Mouse (Mus musculus) gastrocnemius, adult 2 months (tissue): ENCODE results near the gene Gab2. TPM values are rescaled to one million over a fixed set of nuclear protein-coding genes. Genes with fewer than 3 reads are reported as not detected.
"Not testable (repeated sequence)": the region's sequence is repeated elsewhere in the genome, so short reads cannot be mapped to it uniquely, and the experiment has no call there.

Experiments used
- DNase-seq: peaks from one replicate; pipeline ENCODE4 v3.0.0; 2022
- H3K27ac ChIP-seq: fragments of 200-600 bp; 2 replicates; pipeline ENCODE4 v1.8.1; 2022; ENCODE audit warnings: mild to moderate bottlenecking
- H3K4me3 ChIP-seq: fragments of 200-600 bp; 2 replicates; pipeline ENCODE4 v1.8.1; 2022; ENCODE audit warnings: mild to moderate bottlenecking, moderate library complexity
- CTCF ChIP-seq: fragments of 200-600 bp; IDR thresholded peaks from 2 replicates; pipeline ENCODE4 v1.8.1; 2022; ENCODE audit warnings: antibody characterized with exemption, mild to moderate bottlenecking, moderate library complexity
- intact Hi-C: fragments of 180-260 bp; cut with DNase I; formaldehyde crosslinking; loops from one replicate; pipeline ENCODE4 v1.15.1; 2025
- total RNA-seq, 2 experiments: library from RNA; stranded (reverse); gene quantifications; 2 replicates each; pipeline ENCODE4 v1.2.3; 2021

Gab2 gene
- total RNA-seq, 2 experiments from 2014 or later = 6.1 to 6.3 TPM

DNA sequence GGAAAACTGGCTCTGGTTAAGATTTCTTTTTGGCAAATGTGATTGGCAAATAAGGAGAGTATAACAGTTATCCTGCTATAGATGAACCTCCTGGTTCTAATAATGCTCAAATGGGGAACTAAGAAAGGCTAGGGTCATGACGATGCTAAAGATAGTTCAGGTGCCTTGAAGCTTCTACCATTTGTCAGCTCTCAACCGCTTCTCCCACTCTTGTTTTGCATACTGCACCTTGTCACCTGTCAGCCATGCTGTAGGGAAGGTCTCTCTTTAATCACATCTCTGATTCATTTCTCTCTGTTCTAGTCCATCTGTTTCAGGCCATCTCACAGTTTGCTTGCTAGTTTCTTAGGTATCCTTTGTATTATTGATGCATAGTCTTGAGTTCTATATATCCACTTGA is 142.4 kb downstream of the Gab2 start:
- no peak overlapping the region for H3K4me3 ChIP-seq
- no peak for DNase-seq
- intact Hi-C loops = no loop called here
- H3K27ac ChIP-seq = no peak overlapping the region
- TF ChIP-seq CTCF = no peak

DNA sequence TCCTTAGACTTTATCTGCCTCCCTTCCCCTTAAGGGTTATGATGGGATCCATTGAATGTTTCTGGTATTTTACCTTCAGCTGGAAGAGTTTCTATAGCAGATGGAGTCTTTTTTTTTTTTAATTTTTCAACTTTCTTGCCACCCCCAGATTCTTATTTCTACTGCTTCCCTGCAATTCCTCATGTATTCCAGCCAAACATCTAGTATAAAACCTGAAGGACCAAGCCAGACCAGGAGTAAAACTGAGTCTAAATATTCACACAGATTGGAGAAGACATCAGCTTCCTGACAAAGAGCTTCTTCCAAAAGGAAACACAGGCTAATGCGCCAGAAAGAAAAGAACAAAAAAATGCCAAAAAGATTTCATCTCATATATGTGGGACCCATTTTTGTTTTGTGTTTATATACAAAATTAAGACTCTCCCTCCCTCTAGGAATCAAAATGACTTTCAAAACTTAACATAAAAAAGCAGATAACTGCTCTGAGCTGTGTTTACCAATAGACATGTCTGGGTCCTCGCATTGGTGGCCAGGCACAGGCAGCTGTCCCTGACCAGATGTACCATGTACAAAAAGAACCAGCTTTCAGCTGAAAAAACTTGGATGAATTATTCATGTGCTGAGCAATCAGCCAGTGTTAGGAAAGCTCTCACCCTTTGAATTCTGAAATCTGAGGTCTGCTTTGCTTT is 164.0 kb downstream of the Gab2 start:
- intact Hi-C loops = no loop called here
- TF ChIP-seq CTCF = no peak
- Histone ChIP-seq H3K4me3 (no peak overlapping the region), H3K27ac (peak overlapping the region; percentile 88)
- no peak for DNase-seq

DNA sequence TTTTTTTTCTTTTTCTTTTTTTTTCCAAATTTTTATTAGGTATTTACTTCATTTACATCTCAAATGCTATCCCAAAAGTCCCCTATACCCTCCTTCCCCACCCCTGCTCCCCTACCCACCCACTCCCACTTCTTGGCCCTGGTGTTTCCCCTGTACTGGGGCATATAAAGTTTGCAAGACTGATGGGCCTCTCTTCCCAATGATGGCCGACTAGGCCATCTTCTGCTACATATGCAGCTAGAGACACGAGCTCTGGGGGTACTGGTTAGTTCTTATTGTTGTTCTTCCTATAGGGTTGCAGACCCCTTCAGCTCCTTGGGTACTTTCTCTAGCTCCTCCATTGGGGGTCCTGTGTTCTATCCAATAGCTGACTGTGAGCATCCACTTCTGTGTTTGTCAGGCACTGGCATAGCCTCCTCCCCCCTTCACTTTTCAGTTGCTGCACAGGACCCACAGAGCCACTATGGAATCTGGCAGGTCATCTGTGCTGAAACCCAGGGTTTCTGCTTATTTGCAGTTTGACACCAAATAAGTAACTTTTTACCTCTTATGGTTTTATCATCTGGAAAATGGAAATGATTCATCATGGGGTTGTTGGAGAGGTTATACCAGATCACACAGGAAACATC is 164.7 kb downstream of the Gab2 start:
- peak overlapping the region; percentile 88 for H3K27ac ChIP-seq
- H3K4me3 ChIP-seq, intact Hi-C loops, DNase-seq: not testable (repeated sequence)

DNA sequence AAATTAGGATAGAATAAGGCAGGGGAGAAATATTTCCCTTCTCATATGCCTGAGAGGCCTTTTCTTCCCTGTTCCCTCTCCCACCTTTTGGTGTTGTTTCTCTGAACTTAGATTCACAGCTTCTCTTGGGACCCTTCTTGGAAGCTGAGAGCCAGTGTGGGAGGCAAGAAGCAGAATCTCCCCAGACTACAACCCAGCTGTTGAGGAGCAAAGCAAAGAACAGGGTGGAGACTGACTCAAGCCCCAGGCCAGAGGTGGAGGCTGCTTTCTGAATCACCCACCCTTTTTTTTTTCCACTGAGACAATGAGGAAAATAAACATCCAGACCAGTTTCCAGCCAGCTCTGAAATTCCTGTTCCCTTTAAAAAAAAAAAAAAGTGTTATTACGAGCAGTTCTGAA is 166.3 kb downstream of the Gab2 start:
- Histone ChIP-seq H3K27ac (peak overlapping the region; percentile 88), H3K4me3 (peak overlapping the region; percentile 33)
- TF ChIP-seq CTCF = no peak
- intact Hi-C loops = no loop called here
- DNase-seq = peak; percentile 61

DNA sequence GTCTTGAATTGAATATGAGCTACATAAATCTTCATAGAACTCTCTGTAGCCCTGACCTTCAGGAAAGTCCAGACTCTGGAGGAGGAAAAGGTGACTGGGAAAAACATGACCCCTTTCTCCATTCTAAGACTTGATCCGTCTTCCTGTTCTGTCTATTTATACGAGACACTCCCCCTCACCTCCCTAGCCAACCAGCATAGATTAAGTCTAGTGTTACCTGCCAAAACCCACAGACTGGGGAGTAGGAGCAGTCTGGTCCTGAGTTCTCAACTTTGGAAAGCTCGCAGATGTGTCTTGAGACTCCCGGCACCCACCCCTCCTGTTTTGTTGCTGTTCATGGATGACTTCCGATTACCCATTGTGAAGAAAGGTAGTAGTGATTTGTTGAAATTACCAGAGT is 166.8 kb downstream of the Gab2 start:
- TF ChIP-seq CTCF = no peak
- DNase-seq = no peak
- H3K27ac ChIP-seq = peak overlapping the region; percentile 88
- intact Hi-C loops = no loop called here
- peak overlapping the region; percentile 23 for H3K4me3 ChIP-seq

DNA sequence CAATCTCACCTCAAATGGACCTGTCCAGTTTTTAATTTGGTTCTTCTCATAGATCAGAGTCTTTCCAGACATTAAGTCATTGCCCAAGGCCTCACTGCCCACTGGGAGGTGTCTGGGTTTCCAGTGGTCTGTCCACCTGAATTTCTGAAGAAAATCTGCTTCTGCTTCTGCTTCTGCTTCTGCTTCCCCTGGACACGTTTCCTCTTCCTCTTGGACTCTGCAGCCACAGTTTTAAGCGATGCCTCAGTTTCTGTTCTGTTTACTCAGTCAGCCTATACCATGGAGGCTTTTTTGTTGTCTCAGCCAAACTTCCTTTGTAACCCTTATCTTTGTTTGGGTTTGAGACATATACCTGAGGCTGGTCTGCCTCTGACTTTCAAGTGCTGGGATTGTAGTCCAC is 170.3 kb downstream of the Gab2 start:
- peak overlapping the region; percentile 41 for H3K27ac ChIP-seq

DNA sequence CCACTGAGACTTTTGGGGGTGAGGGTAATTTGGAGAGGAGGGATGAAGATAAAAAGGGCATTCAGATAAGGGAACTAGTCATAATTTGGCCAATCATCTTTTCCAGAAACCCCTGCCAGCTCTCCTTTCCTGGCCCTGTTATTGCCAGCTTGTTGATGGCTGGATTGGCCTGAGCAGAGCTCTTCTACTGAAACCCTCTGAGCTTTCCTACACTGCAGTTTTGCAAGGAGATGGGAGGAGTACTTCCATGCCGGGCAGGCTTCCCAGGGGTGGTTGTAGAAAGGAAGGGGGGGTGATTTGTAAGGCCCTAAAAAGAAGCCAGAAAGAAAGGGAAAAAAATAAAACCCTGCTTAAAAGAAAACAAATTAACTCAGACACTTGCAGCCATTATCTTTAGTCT is 181.2 kb downstream of the Gab2 start:
- Histone ChIP-seq H3K4me3 (no peak overlapping the region), H3K27ac (peak overlapping the region; percentile 59)
- intact Hi-C loops = no loop called here
- no peak for TF ChIP-seq CTCF
- DNase-seq = peak; percentile 77

More for the DNA sequence above, 170.3 kb downstream of the Gab2 start:
- intact Hi-C loops = no loop called here
- DNase-seq = no peak
- H3K4me3 ChIP-seq = no peak overlapping the region
- no peak for TF ChIP-seq CTCF

DNA sequence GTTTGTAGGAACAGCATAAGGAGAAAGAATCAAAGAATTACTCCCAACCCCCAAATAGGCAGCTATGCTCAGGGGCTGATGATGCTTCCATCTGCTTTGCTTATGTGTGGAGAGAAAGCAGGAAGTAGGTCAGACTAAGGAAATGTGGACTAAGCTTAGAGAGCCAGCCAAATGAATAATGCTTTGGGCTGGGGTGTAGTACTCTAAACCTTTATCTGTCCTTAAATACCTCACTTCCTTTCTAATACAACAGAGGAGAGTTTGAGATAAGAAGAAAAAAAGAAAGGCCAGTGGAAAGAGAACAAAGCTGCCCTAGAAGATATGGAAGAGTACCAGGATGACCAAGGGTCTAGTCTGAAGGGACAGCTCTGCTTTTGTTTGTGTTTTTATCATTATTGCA is 189.0 kb downstream of the Gab2 start:
- Histone ChIP-seq H3K4me3 (no peak overlapping the region), H3K27ac (peak overlapping the region; percentile 66)
- no peak for DNase-seq
- intact Hi-C loops = no loop called here
- TF ChIP-seq CTCF = no peak

DNA sequence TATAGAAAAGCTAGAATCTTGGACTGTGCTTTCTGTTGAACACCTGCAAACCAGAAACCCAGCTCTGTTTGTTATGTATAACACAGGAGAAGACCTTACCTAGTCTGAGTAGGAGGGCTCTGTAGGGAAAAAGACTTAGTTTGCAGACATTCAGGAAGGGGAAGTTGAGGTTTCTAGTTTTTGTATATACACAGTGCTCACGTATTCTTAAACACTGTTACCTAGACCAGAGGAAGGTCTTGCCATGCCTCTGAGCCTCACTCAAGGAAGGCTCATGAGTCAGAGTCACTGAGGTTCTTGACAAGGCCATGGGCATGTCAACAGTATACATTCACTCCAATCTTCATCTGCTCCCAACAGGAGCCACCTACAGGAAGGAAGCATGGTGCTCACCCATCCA is 189.7 kb downstream of the Gab2 start:
- Histone ChIP-seq H3K4me3 (no peak overlapping the region), H3K27ac (peak overlapping the region; percentile 66)
- DNase-seq = no peak
- TF ChIP-seq CTCF = no peak
- intact Hi-C loops = no loop called here

DNA sequence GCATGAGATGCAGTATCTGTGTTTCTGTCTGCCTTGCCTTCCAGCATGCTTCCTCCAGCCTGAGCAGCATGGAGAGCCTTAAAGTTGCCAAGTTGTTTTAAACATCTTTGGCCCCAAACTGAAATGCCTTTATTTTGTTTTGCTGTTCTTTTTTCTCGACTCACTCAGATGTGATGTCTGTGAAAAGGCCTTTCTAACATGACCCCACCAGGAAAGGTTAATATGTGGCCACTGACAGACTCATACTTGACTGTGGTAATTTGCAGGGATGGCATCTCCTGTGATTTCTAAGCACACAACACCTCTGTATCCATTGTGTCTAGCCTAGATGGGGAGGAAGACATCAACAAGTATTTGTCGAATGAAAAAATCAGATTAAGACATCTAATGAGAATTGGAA is 215.6 kb downstream of the Gab2 start:
- no peak for DNase-seq
- Histone ChIP-seq H3K4me3 (no peak overlapping the region), H3K27ac (no peak overlapping the region)
- TF ChIP-seq CTCF = no peak
- intact Hi-C loops = loop anchor here (2.0 kb wide), 1 partner anchor 212 kb away; no protein-coding TSS in a partner anchor

DNA sequence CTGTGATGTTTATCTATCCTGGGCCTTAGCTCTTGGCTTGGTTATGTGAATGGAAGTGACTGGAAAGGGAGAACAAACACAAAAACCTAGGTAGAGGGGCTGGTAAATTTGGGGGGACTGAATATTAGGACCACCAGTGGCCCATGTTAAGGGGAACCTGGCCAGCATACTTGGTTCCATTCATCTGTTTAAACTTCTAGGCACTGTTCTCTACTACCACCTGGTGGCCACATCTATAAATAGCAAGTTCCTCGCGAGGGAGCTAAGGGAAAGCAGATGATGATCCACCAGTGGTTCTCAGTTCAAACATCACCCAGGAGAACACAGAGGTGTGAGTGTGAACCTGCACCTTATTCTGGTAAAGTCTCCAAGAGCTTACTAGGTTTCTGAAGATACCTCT is 216.1 kb downstream of the Gab2 start:
- Histone ChIP-seq H3K27ac (no peak overlapping the region), H3K4me3 (no peak overlapping the region)
- peak; percentile 46 for DNase-seq
- TF ChIP-seq CTCF = peak; percentile 88
- intact Hi-C loops = loop anchor here (2.0 kb wide), 1 partner anchor 213 kb away; no protein-coding TSS in a partner anchor

DNA sequence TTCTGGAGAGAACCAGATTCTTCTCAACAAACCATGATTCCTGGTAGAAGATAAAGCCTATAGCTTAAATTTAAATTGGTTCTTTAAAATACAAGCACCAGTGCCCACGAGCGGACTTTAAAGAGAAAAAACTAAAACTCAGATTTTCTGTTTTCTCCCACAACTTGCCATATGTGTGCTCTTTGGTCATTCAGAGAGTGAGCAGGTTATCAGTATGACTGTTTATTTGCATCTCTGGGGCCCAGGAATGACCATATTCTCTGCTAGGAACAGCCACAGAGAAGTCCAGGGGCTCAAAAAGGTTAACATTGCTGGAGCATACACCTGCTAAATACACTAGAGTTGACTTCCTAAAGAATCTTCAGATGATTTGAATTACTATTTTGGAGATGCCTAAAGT is 216.9 kb downstream of the Gab2 start:
- H3K4me3 ChIP-seq = no peak overlapping the region
- TF ChIP-seq CTCF = no peak
- DNase-seq = no peak
- intact Hi-C loops = loop anchor here (1.0 kb wide), 1 partner anchor 327 kb away; no protein-coding TSS in a partner anchor
- no peak overlapping the region for H3K27ac ChIP-seq

DNA sequence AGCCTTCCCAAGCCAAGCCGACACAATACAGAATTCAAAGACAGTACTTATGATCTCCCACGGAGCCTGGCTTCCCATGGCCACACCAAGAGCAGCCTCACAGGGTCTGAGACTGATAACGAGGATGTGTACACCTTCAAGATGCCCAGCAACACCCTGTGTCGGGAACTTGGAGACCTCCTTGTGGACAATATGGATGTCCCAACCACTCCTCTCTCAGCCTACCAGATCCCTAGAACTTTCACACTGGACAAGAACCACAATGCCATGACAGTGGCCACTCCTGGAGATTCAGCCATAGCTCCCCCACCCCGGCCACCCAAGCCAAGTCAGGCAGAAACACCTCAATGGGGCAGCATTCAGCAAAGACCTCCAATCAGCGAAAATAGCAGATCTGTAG is 217.6 kb downstream of the Gab2 start:
- Histone ChIP-seq H3K27ac (no peak overlapping the region), H3K4me3 (no peak overlapping the region)
- intact Hi-C loops = loop anchor here (1.0 kb wide), 1 partner anchor 328 kb away; no protein-coding TSS in a partner anchor
- no peak for TF ChIP-seq CTCF
- no peak for DNase-seq

DNA sequence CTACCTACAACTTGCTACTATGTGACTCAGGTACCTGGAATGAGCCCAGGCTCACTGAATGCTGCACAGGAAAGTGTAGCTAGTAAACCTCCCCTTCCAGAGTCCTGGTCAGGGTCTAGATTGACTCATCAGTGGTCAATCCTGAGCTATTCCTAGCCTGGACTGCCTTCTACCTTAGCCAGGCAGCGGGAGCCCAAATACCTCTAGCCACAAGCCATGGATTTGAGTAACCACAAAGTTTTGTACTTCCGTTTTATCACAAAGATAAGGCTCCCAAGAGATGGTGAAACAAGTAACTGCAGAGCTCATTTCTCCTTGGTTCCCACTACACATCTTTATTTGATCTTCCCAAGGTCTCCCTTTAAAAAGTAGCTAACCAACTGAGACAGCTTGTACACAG is 219.5 kb downstream of the Gab2 start:
- intact Hi-C loops = no loop called here
- TF ChIP-seq CTCF = no peak
- DNase-seq = no peak
- Histone ChIP-seq H3K27ac (no peak overlapping the region), H3K4me3 (no peak overlapping the region)
